Mouse (Mus musculus) hindbrain, embryonic 16.5 days (tissue): ENCODE measurements around the gene Trak1. TPM values are rescaled to one million over a fixed set of nuclear protein-coding genes. Genes with fewer than 3 reads are reported as not detected.

Experiments
- ATAC-seq: fragments of 200-750 bp; cut with Nextera tagmentation; 2 replicates; pipeline ENCODE4 v1.8.0; 2017; ENCODE audit warnings: moderate TSS enrichment, moderate library complexity
- H3K27ac ChIP-seq: fragments of 300-500 bp; sonication (generic); 2 replicates; pipeline ENCODE4 v1.5.1; 2014; ENCODE audit warnings: low read depth, mild to moderate bottlenecking, control low read depth, low read length, moderate library complexity
- H3K27me3 ChIP-seq: fragments of 300-500 bp; sonication (generic); replicated peaks from 2 replicates; pipeline ENCODE4 v1.6.1; 2014; ENCODE audit warnings: low read length; ENCODE audit not compliant: control insufficient read depth, insufficient read depth
- H3K36me3 ChIP-seq: fragments of 300-500 bp; sonication (generic); 2 replicates; pipeline ENCODE4 v1.6.1; 2014; ENCODE audit warnings: mild to moderate bottlenecking, low read length, moderate library complexity, mixed read lengths; ENCODE audit not compliant: control insufficient read depth, insufficient read depth
- H3K4me1 ChIP-seq: fragments of 300-500 bp; sonication (generic); 2 replicates; pipeline ENCODE4 v1.6.1; 2014; ENCODE audit warnings: low read depth, low read length; ENCODE audit not compliant: control insufficient read depth, insufficient read depth
- H3K4me2 ChIP-seq: fragments of 300-500 bp; sonication (generic); 2 replicates; pipeline ENCODE4 v1.6.1; 2014; ENCODE audit warnings: mild to moderate bottlenecking, low read length, control low read depth, moderate library complexity
- H3K4me3 ChIP-seq: fragments of 300-500 bp; sonication (generic); 2 replicates; pipeline ENCODE4 v1.5.1; 2014; ENCODE audit warnings: mild to moderate bottlenecking, low read length, control low read depth, moderate library complexity
- H3K9ac ChIP-seq: fragments of 300-500 bp; sonication (generic); 2 replicates; pipeline ENCODE4 v1.6.1; 2014; ENCODE audit warnings: low read depth, mild to moderate bottlenecking, control low read depth, low read length, moderate library complexity
- H3K9me3 ChIP-seq: fragments of 300-500 bp; sonication (generic); 2 replicates; pipeline ENCODE4 v1.6.1; 2014; ENCODE audit warnings: mild to moderate bottlenecking, low read length, moderate library complexity; ENCODE audit not compliant: control insufficient read depth
- WGBS: fragments of 180-500 bp; shearing (Covaris S2); extraction: QIAGEN DNeasy Blood & Tissue Kit; methylation state at CpG from one replicate; pipeline ENCODE4 v1.1.7; 2014; 5-methylcytosine and 5-hydroxymethylcytosine counted together
- polyA plus RNA-seq: library from polyadenylated mRNA; unstranded; fragments of >200 nt; fragmentation: Nextera tagmentation; extraction: Ambion mirVana; gene quantifications from 2 replicates; pipeline ENCODE4 v1.2.1, GENCODE M21; 2015

The Trak1 gene
- 57.8 and 59.3 TPM in 2 replicates for polyA plus RNA-seq

- H3K9ac ChIP-seq = peak within 1 kb of the TSS; percentile 94
- H3K36me3 ChIP-seq = no peaks in the 10 kb centered on the region
- H3K4me2 ChIP-seq = peak within 1 kb of the TSS; percentile 95
- peak within 1 kb of the TSS; percentile 90 for H3K4me3 ChIP-seq
- no peaks in the 10 kb centered on the region for H3K27me3 ChIP-seq
- WGBS = under 1% methylated on average over 69 of the region's 116 CpGs
- H3K4me1 ChIP-seq = peaks cover 37% of the 10 kb centered on the region
- H3K27ac ChIP-seq = peak within 1 kb of the TSS; percentile 71
- ATAC-seq = peak; percentile 90
- H3K9me3 ChIP-seq = no peaks in the 10 kb centered on the region
These were observed at the start of gene Trak1 for GRCm38 (mm10) chr9:121297171-121298064. Gene Trak1, plus strand, starts transcription at chr9:121297502.

GRCm38 (mm10) chr9:121247956-121248775 is 49.1 kb upstream of the Trak1 start:
- ATAC-seq = 0 out of 2 replicates have a peak, but pooled peaks have one; percentile 48
- no peak overlapping the region for H3K9ac ChIP-seq
- 63% methylated on average over 12 of the region's 12 CpGs for WGBS
- H3K36me3 ChIP-seq = no peaks in the 10 kb centered on the region
- H3K4me1 ChIP-seq = no peaks in the 10 kb centered on the region
- no peaks in the 10 kb centered on the region for H3K27me3 ChIP-seq
- no peaks in the 10 kb centered on the region for H3K9me3 ChIP-seq
- no peak overlapping the region for H3K4me3 ChIP-seq
- no peak overlapping the region for H3K4me2 ChIP-seq
- H3K27ac ChIP-seq = no peak overlapping the region

- Histone ChIP-seq H3K4me1 (no peaks in the 10 kb centered on the region), H3K27ac (no peak overlapping the region), H3K9ac (no peak overlapping the region), H3K36me3 (peaks cover 2% of the 10 kb centered on the region; the same call in 1 of the 2 replicates), H3K4me3 (no peak overlapping the region), H3K9me3 (no peaks in the 10 kb centered on the region), H3K4me2 (no peak overlapping the region), H3K27me3 (no peaks in the 10 kb centered on the region)
- ATAC-seq = no peak
- WGBS = 63% methylated on average over 14 of the region's 14 CpGs
These were observed 47.5 kb upstream of the Trak1 start for GRCm38 (mm10) chr9:121249805-121250204.

- Histone ChIP-seq H3K9me3 (no peaks in the 10 kb centered on the region), H3K4me1 (no peaks in the 10 kb centered on the region), H3K9ac (no peak overlapping the region), H3K4me2 (no peak overlapping the region), H3K27me3 (no peaks in the 10 kb centered on the region), H3K27ac (no peak overlapping the region), H3K4me3 (no peak overlapping the region), H3K36me3 (peaks cover 3% of the 10 kb centered on the region; the same call in 1 of the 2 replicates)
- ATAC-seq = no peak
- 92% methylated on average over 11 of the region's 11 CpGs for WGBS
These were observed 46.4 kb upstream of the Trak1 start for GRCm38 (mm10) chr9:121250854-121251253.

- Histone ChIP-seq H3K27me3 (no peaks in the 10 kb centered on the region), H3K9ac (no peak overlapping the region), H3K27ac (no peak overlapping the region), H3K36me3 (peaks cover 3% of the 10 kb centered on the region; the same call in 1 of the 2 replicates), H3K4me3 (no peak overlapping the region), H3K4me1 (no peaks in the 10 kb centered on the region), H3K4me2 (no peak overlapping the region), H3K9me3 (no peaks in the 10 kb centered on the region)
- 82% methylated on average over 2 of the region's 2 CpGs for WGBS
- ATAC-seq = no peak
These were observed 43.3 kb upstream of the Trak1 start for GRCm38 (mm10) chr9:121253983-121254382.

GRCm38 (mm10) chr9:121254761-121255160 is 42.5 kb upstream of the Trak1 start:
- Histone ChIP-seq H3K27ac (no peak overlapping the region), H3K4me3 (no peak overlapping the region), H3K4me1 (no peaks in the 10 kb centered on the region), H3K4me2 (no peak overlapping the region), H3K36me3 (peaks cover 3% of the 10 kb centered on the region; the same call in 1 of the 2 replicates), H3K27me3 (no peaks in the 10 kb centered on the region), H3K9me3 (no peaks in the 10 kb centered on the region), H3K9ac (no peak overlapping the region)
- 96% methylated on average over 13 of the region's 13 CpGs for WGBS
- ATAC-seq = no peak

- H3K4me1 ChIP-seq = no peaks in the 10 kb centered on the region
- H3K27me3 ChIP-seq = no peaks in the 10 kb centered on the region
- H3K4me2 ChIP-seq = no peak overlapping the region
- H3K27ac ChIP-seq = no peak overlapping the region
- H3K9me3 ChIP-seq = no peaks in the 10 kb centered on the region
- ATAC-seq = no peak
- 88% methylated on average over 9 of the region's 9 CpGs for WGBS
- H3K36me3 ChIP-seq = peaks cover 3% of the 10 kb centered on the region; the same call in 1 of the 2 replicates
- no peak overlapping the region for H3K4me3 ChIP-seq
- no peak overlapping the region for H3K9ac ChIP-seq
These were observed 40.2 kb upstream of the Trak1 start for GRCm38 (mm10) chr9:121257106-121257505.

DNA sequence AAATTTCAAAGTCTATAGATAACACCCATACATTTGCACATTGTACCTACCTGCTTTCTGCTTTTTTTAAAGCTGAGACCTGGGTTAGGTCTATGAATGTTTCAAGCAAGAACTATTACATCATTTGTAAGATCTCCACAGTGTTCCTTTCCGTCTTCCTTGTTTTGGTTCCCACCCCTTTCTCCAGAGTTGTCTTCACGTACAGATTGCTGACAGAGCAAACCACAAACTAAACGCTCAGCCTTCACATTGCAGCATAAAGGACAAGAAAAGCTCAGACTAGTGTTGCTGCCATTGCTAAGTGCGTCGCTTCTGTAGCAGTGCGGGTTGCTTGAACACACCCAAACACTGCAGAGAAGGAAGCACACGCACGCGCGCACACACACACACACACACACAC is 32.0 kb upstream of the Trak1 start:
- Histone ChIP-seq H3K27ac (no peak overlapping the region), H3K36me3 (no peaks in the 10 kb centered on the region), H3K9me3 (no peaks in the 10 kb centered on the region), H3K4me3 (no peak overlapping the region), H3K9ac (no peak overlapping the region), H3K4me1 (no peaks in the 10 kb centered on the region), H3K4me2 (no peak overlapping the region), H3K27me3 (no peaks in the 10 kb centered on the region)
- 84% methylated on average over 10 of the region's 10 CpGs for WGBS
- ATAC-seq = no peak

- Histone ChIP-seq H3K9ac (no peak overlapping the region), H3K4me3 (no peak overlapping the region), H3K4me2 (no peak overlapping the region), H3K4me1 (peaks cover 1% of the 10 kb centered on the region; the same call in 1 of the 2 replicates), H3K9me3 (no peaks in the 10 kb centered on the region), H3K27ac (no peak overlapping the region), H3K36me3 (no peaks in the 10 kb centered on the region), H3K27me3 (no peaks in the 10 kb centered on the region)
- no peak for ATAC-seq
- 100% methylated on average over 1 of the region's 1 CpGs for WGBS
These were observed 26.2 kb upstream of the Trak1 start for GRCm38 (mm10) chr9:121271149-121271548.
